Mouse (Mus musculus): ENCODE measurements at regions not wholly inside any gene's neighbourhood (a gene's known extent, or its start where the extent isn't known, plus 50 kb on each side); places are given as distances from the start of the nearest gene placed in this dataset.

- TF ChIP-seq CTCF (IDR thresholded peaks at IDR 0.05; ENCODE audit: low read depth) (no peak), EP300 (optimal IDR thresholded peaks at IDR 0.05) (no peak)
These were observed 66.0 kb downstream of the Aipl1 start for GRCm38 (mm10) chr11:71971351-71971750.

Measured in stomach, postnatal 0 days (tissue).